Mouse (Mus musculus) hindbrain, embryonic 16.5 days (tissue): ENCODE measurements around the gene Lcp2. TPM values are rescaled to one million over a fixed set of nuclear protein-coding genes. Genes with fewer than 3 reads are reported as not detected.

ENCODE experiments used
- ATAC-seq: fragments of 200-750 bp; cut with Nextera tagmentation; 2 replicates; pipeline ENCODE4 v1.8.0; 2017; ENCODE audit warnings: moderate TSS enrichment, moderate library complexity
- H3K27ac ChIP-seq: fragments of 300-500 bp; sonication (generic); 2 replicates; pipeline ENCODE4 v1.5.1; 2014; ENCODE audit warnings: low read depth, mild to moderate bottlenecking, control low read depth, low read length, moderate library complexity
- H3K27me3 ChIP-seq: fragments of 300-500 bp; sonication (generic); replicated peaks from 2 replicates; pipeline ENCODE4 v1.6.1; 2014; ENCODE audit warnings: low read length; ENCODE audit not compliant: control insufficient read depth, insufficient read depth
- H3K36me3 ChIP-seq: fragments of 300-500 bp; sonication (generic); 2 replicates; pipeline ENCODE4 v1.6.1; 2014; ENCODE audit warnings: mild to moderate bottlenecking, low read length, moderate library complexity, mixed read lengths; ENCODE audit not compliant: control insufficient read depth, insufficient read depth
- H3K4me1 ChIP-seq: fragments of 300-500 bp; sonication (generic); 2 replicates; pipeline ENCODE4 v1.6.1; 2014; ENCODE audit warnings: low read depth, low read length; ENCODE audit not compliant: control insufficient read depth, insufficient read depth
- H3K4me2 ChIP-seq: fragments of 300-500 bp; sonication (generic); 2 replicates; pipeline ENCODE4 v1.6.1; 2014; ENCODE audit warnings: mild to moderate bottlenecking, low read length, control low read depth, moderate library complexity
- H3K4me3 ChIP-seq: fragments of 300-500 bp; sonication (generic); 2 replicates; pipeline ENCODE4 v1.5.1; 2014; ENCODE audit warnings: mild to moderate bottlenecking, low read length, control low read depth, moderate library complexity
- H3K9ac ChIP-seq: fragments of 300-500 bp; sonication (generic); 2 replicates; pipeline ENCODE4 v1.6.1; 2014; ENCODE audit warnings: low read depth, mild to moderate bottlenecking, control low read depth, low read length, moderate library complexity
- H3K9me3 ChIP-seq: fragments of 300-500 bp; sonication (generic); 2 replicates; pipeline ENCODE4 v1.6.1; 2014; ENCODE audit warnings: mild to moderate bottlenecking, low read length, moderate library complexity; ENCODE audit not compliant: control insufficient read depth
- WGBS: fragments of 180-500 bp; shearing (Covaris S2); extraction: QIAGEN DNeasy Blood & Tissue Kit; methylation state at CpG from one replicate; pipeline ENCODE4 v1.1.7; 2014; 5-methylcytosine and 5-hydroxymethylcytosine counted together
- polyA plus RNA-seq: library from polyadenylated mRNA; unstranded; fragments of >200 nt; fragmentation: Nextera tagmentation; extraction: Ambion mirVana; gene quantifications from 2 replicates; pipeline ENCODE4 v1.2.1, GENCODE M21; 2015

The Lcp2 gene
- polyA plus RNA-seq, 1 experiment from 2014 or later, result 2.3 TPM

GRCm38 (mm10) chr11:34054031-34054727 is 7.5 kb downstream of the Lcp2 start:
- Histone ChIP-seq H3K4me2 (no peak overlapping the region), H3K27me3 (no peaks in the 10 kb centered on the region), H3K27ac (no peak overlapping the region), H3K4me3 (no peak overlapping the region), H3K9ac (no peak overlapping the region), H3K36me3 (no peaks in the 10 kb centered on the region), H3K9me3 (no peaks in the 10 kb centered on the region), H3K4me1 (no peaks in the 10 kb centered on the region)
- ATAC-seq, result no peak
- 80% methylated on average over 7 of the region's 7 CpGs for WGBS

- H3K4me1 ChIP-seq, result no peaks in the 10 kb centered on the region
- H3K36me3 ChIP-seq, result no peaks in the 10 kb centered on the region
- no peak overlapping the region for H3K4me3 ChIP-seq
- no peaks in the 10 kb centered on the region for H3K27me3 ChIP-seq
- 88% methylated on average over 1 of the region's 1 CpGs for WGBS
- ATAC-seq, result no peak
- H3K27ac ChIP-seq, result no peak overlapping the region
- H3K9me3 ChIP-seq, result no peaks in the 10 kb centered on the region
- H3K4me2 ChIP-seq, result no peak overlapping the region
- no peak overlapping the region for H3K9ac ChIP-seq
Observed at GRCm38 (mm10) chr11:34056715-34057114, 10.0 kb downstream of the Lcp2 start.

- Histone ChIP-seq H3K4me1 (no peaks in the 10 kb centered on the region), H3K36me3 (no peaks in the 10 kb centered on the region), H3K27ac (no peak overlapping the region), H3K9me3 (no peaks in the 10 kb centered on the region), H3K4me3 (no peak overlapping the region), H3K4me2 (no peak overlapping the region), H3K27me3 (no peaks in the 10 kb centered on the region), H3K9ac (no peak overlapping the region)
- no peak for ATAC-seq
Observed at GRCm38 (mm10) chr11:34058332-34058731, 11.6 kb downstream of the Lcp2 start.

- no peak overlapping the region for H3K27ac ChIP-seq
- 88% methylated on average over 6 of the region's 6 CpGs for WGBS
- no peaks in the 10 kb centered on the region for H3K36me3 ChIP-seq
- no peak overlapping the region for H3K9ac ChIP-seq
- no peaks in the 10 kb centered on the region for H3K27me3 ChIP-seq
- ATAC-seq, result no peak
- no peak overlapping the region for H3K4me3 ChIP-seq
- H3K4me2 ChIP-seq, result no peak overlapping the region
- no peaks in the 10 kb centered on the region for H3K9me3 ChIP-seq
- H3K4me1 ChIP-seq, result no peaks in the 10 kb centered on the region
Observed at GRCm38 (mm10) chr11:34058960-34059359, 12.2 kb downstream of the Lcp2 start.

GRCm38 (mm10) chr11:34061740-34062139 is 15.0 kb downstream of the Lcp2 start:
- Histone ChIP-seq H3K4me2 (no peak overlapping the region), H3K9ac (no peak overlapping the region), H3K4me1 (no peaks in the 10 kb centered on the region), H3K9me3 (no peaks in the 10 kb centered on the region), H3K36me3 (no peaks in the 10 kb centered on the region), H3K4me3 (no peak overlapping the region), H3K27me3 (no peaks in the 10 kb centered on the region), H3K27ac (no peak overlapping the region)
- ATAC-seq, result no peak
- WGBS, result 62% methylated on average over 6 of the region's 6 CpGs

GRCm38 (mm10) chr11:34063257-34063656 is 16.5 kb downstream of the Lcp2 start:
- Histone ChIP-seq H3K9me3 (no peaks in the 10 kb centered on the region), H3K4me1 (no peaks in the 10 kb centered on the region), H3K27me3 (no peaks in the 10 kb centered on the region), H3K9ac (no peak overlapping the region), H3K4me2 (no peak overlapping the region), H3K4me3 (no peak overlapping the region), H3K36me3 (no peaks in the 10 kb centered on the region), H3K27ac (no peak overlapping the region)
- no peak for ATAC-seq
- WGBS, result 74% methylated on average over 2 of the region's 2 CpGs

GRCm38 (mm10) chr11:34063702-34064485 is 17.2 kb downstream of the Lcp2 start:
- Histone ChIP-seq H3K27me3 (no peaks in the 10 kb centered on the region), H3K27ac (no peak overlapping the region), H3K4me2 (no peak overlapping the region), H3K4me1 (no peaks in the 10 kb centered on the region), H3K9ac (no peak overlapping the region), H3K9me3 (no peaks in the 10 kb centered on the region), H3K4me3 (no peak overlapping the region), H3K36me3 (no peaks in the 10 kb centered on the region)
- ATAC-seq, result no peak
- WGBS, result 70% methylated on average over 5 of the region's 5 CpGs

- Histone ChIP-seq H3K4me3 (no peak overlapping the region), H3K27me3 (0 out of 2 replicates have a peak, but pooled peaks cover 2% of the 10 kb centered on the region), H3K4me1 (no peaks in the 10 kb centered on the region), H3K9ac (no peak overlapping the region), H3K4me2 (no peak overlapping the region), H3K9me3 (no peaks in the 10 kb centered on the region), H3K27ac (no peak overlapping the region), H3K36me3 (no peaks in the 10 kb centered on the region)
- ATAC-seq, result no peak
Observed at GRCm38 (mm10) chr11:34070596-34070995, 23.9 kb downstream of the Lcp2 start.

GRCm38 (mm10) chr11:34072309-34072708 is 25.6 kb downstream of the Lcp2 start:
- Histone ChIP-seq H3K4me3 (no peak overlapping the region), H3K27me3 (0 out of 2 replicates have a peak, but pooled peaks cover 2% of the 10 kb centered on the region), H3K9me3 (no peaks in the 10 kb centered on the region), H3K9ac (no peak overlapping the region), H3K36me3 (no peaks in the 10 kb centered on the region), H3K4me1 (no peaks in the 10 kb centered on the region), H3K4me2 (no peak overlapping the region), H3K27ac (no peak overlapping the region)
- 77% methylated on average over 4 of the region's 4 CpGs for WGBS
- no peak for ATAC-seq
